In genomic region chr11:3887331-3887730, GRCm38 (mm10) we compare ENCODE assay signal across 1 mouse cellular context.
TF ChIP-seq lines count a peak whose summit lies in the region.

No protein-coding gene starts in this region.

TF ChIP-seq in MEL, 35 proteins besides CTCF, POLR2A, EP300 and RAD21 (continued from another document):
- TF ChIP-seq SIN3A (IDR thresholded peaks at IDR 0.05; ENCODE audit: low read length) (no peak), E2F4 (IDR thresholded peaks at IDR 0.05; ENCODE audit: borderline replicate concordance, low read depth, low read length) (no peak), POLR2AphosphoS2 (IDR thresholded peaks at IDR 0.05; ENCODE audit: low read length) (no peak), TCF12 (IDR thresholded peaks at IDR 0.05; ENCODE audit: low read depth, low read length) (peak; percentile 75), JUND (IDR thresholded peaks at IDR 0.05; ENCODE audit: low read depth, low read length) (no peak), MYC (IDR thresholded peaks at IDR 0.05; ENCODE audit: low read depth, low read length) (no peak), CHD2 (IDR thresholded peaks at IDR 0.05; ENCODE audit: low read length) (no peak), MEF2A (IDR thresholded peaks at IDR 0.05; ENCODE audit: extremely low read depth, insufficient replicate concordance, low read depth, low read length, poor library complexity, severe bottlenecking) (no peak), RCOR1 (IDR thresholded peaks at IDR 0.05; ENCODE audit: low read depth, low read length) (0 out of 2 replicates have a peak, but pooled peaks have one; percentile 16)
